Mouse (Mus musculus) neutrophil, adult 65 days (primary cell): ENCODE results near the gene Mageh1. TPM values are rescaled to one million over a fixed set of nuclear protein-coding genes. Genes with fewer than 3 reads are reported as not detected.

Source experiments
- total RNA-seq: library from RNA; stranded (reverse); gene quantifications from 2 replicates; pipeline ENCODE4 v1.2.4, GENCODE M21; 2023

Mageh1 gene
- not detected in 2 replicates for total RNA-seq

GRCm38 (mm10) chrX:153037087-153037971, at the start of gene Mageh1:
TSS of gene Mageh1 (minus strand) at chrX:153037575.

GRCm38 (mm10) chrX:153006387-153006841, 31.0 kb downstream of the Mageh1 start, which contains the start of gene Usp51:
TSS of gene Usp51 (plus strand) at chrX:153006469.

Other genes with a start within 250 kb of the Mageh1 start
- not detected in 2 replicates for gene Usp51, start 31.1 kb downstream of the Mageh1 start, total RNA-seq
- not detected in 2 replicates for gene Foxr2, start 81.2 kb upstream of the Mageh1 start, total RNA-seq
- 0.50 and 1.2 TPM in 2 replicates for gene Rragb, start 102.4 kb upstream of the Mageh1 start, total RNA-seq
- 1.9 and 2.0 TPM in 2 replicates for gene Klf8, start 199.9 kb upstream of the Mageh1 start, total RNA-seq